Mouse (Mus musculus) G1E-ER4 (cell line): ENCODE measurements around the gene Trim67. TPM values are rescaled to one million over a fixed set of nuclear protein-coding genes. Genes with fewer than 3 reads are reported as not detected.

ENCODE experiments used
- GATA1 ChIP-seq: IDR thresholded peaks from one replicate; pipeline ENCODE4 v1.8.0; 2012; ENCODE audit warnings: low read length, inconsistent platforms
- polyA plus RNA-seq: library from polyadenylated mRNA; stranded (reverse); fragments of >175 nt; gene quantifications from 2 replicates; pipeline ENCODE4 v1.2.3, GENCODE M21; 2012

Gene Trim67
- polyA plus RNA-seq, 1 experiment, result not detected

GRCm38 (mm10) chr8:124840900-124841299, 48.0 kb downstream of the Trim67 start:
- TF ChIP-seq GATA1, result no peak

- TF ChIP-seq GATA1, result no peak
Observed at GRCm38 (mm10) chr8:124841775-124842174, 48.9 kb downstream of the Trim67 start.

GRCm38 (mm10) chr8:124845131-124845530, 52.2 kb downstream of the Trim67 start:
- TF ChIP-seq GATA1, result no peak

GRCm38 (mm10) chr8:124845573-124845972, 52.7 kb downstream of the Trim67 start:
- no peak for TF ChIP-seq GATA1

- TF ChIP-seq GATA1, result no peak
Observed at GRCm38 (mm10) chr8:124853511-124853910, 60.6 kb downstream of the Trim67 start.

- no peak for TF ChIP-seq GATA1
Observed at GRCm38 (mm10) chr8:124859466-124859865, 66.6 kb downstream of the Trim67 start.

- no peak for TF ChIP-seq GATA1
Observed at GRCm38 (mm10) chr8:124860188-124860587, 67.3 kb downstream of the Trim67 start.

GRCm38 (mm10) chr8:124862321-124863162, 69.7 kb downstream of the Trim67 start, which contains the start of the genes Gnpat and 2810004N23Rik:
Gene Gnpat, plus strand, starts transcription at chr8:124863033.
Gene 2810004N23Rik, minus strand, starts transcription at chr8:124863120.
- TF ChIP-seq GATA1, result no peak

- TF ChIP-seq GATA1, result no peak
Observed at GRCm38 (mm10) chr8:124863163-124863677, 70.3 kb downstream of the Trim67 start.

GRCm38 (mm10) chr8:124863729-124864128, 70.8 kb downstream of the Trim67 start:
- TF ChIP-seq GATA1, result no peak

GRCm38 (mm10) chr8:124866669-124867068, 73.8 kb downstream of the Trim67 start:
- peak; percentile 31 for TF ChIP-seq GATA1

GRCm38 (mm10) chr8:124867126-124867525, 74.2 kb downstream of the Trim67 start:
- TF ChIP-seq GATA1, result no peak

GRCm38 (mm10) chr8:124869708-124870107, 76.8 kb downstream of the Trim67 start:
- TF ChIP-seq GATA1, result no peak

- TF ChIP-seq GATA1, result no peak
Observed at GRCm38 (mm10) chr8:124871474-124871873, 78.6 kb downstream of the Trim67 start.

GRCm38 (mm10) chr8:124872081-124872480, 79.2 kb downstream of the Trim67 start:
- TF ChIP-seq GATA1, result no peak

GRCm38 (mm10) chr8:124872690-124873089, 79.8 kb downstream of the Trim67 start:
- TF ChIP-seq GATA1, result no peak

- no peak for TF ChIP-seq GATA1
Observed at GRCm38 (mm10) chr8:124878141-124878540, 85.2 kb downstream of the Trim67 start.

- TF ChIP-seq GATA1, result no peak
Observed at GRCm38 (mm10) chr8:124878946-124879526, 86.1 kb downstream of the Trim67 start.

Other genes with a start within 250 kb of the Trim67 start
- not detected in 2 replicates for gene Agt, start 223.4 kb upstream of the Trim67 start, polyA plus RNA-seq
- gene Capn9, start 217.0 kb upstream of the Trim67 start, polyA plus RNA-seq, result not detected in 2 replicates
- 22.3 and 26.3 TPM in 2 replicates for gene 2310022B05Rik, start 129.7 kb upstream of the Trim67 start, polyA plus RNA-seq
- gene Ttc13, start 71.1 kb upstream of the Trim67 start, polyA plus RNA-seq, result 12.7 and 13.4 TPM in 2 replicates
- gene Arv1, start 71.0 kb upstream of the Trim67 start, polyA plus RNA-seq, result 16.6 and 21.2 TPM in 2 replicates
- not detected in 2 replicates for gene Fam89a, start 41.3 kb upstream of the Trim67 start, polyA plus RNA-seq
- gene Gnpat, start 69.9 kb downstream of the Trim67 start, polyA plus RNA-seq, result 101 and 119 TPM in 2 replicates
- gene 2810004N23Rik, start 70.0 kb downstream of the Trim67 start, polyA plus RNA-seq, result 24.8 and 34.2 TPM in 2 replicates
- gene Exoc8, start 104.6 kb downstream of the Trim67 start, polyA plus RNA-seq, result 11.9 and 12.4 TPM in 2 replicates
- gene Sprtn, start 104.8 kb downstream of the Trim67 start, polyA plus RNA-seq, result 9.5 and 16.9 TPM in 2 replicates
- 15.4 and 20.4 TPM in 2 replicates for gene Egln1, start 156.2 kb downstream of the Trim67 start, polyA plus RNA-seq
- gene Tsnax, start 219.9 kb downstream of the Trim67 start, polyA plus RNA-seq, result 19.7 and 19.9 TPM in 2 replicates